Mouse (Mus musculus) macrophage (primary cell): Measurements from ENCODE around the gene Lipo3. TPM values are rescaled to one million over a fixed set of nuclear protein-coding genes. Genes with fewer than 3 reads are reported as not detected.
A peak's percentile ranks its signal among the peaks of the same experiment; 100 is the strongest.
"Not testable (repeated sequence)": the region's sequence is repeated elsewhere in the genome, so short reads cannot be mapped to it uniquely, and the experiment has no call there.

Source experiments
- H3K27ac ChIP-seq: fragments of 350-480 bp; formaldehyde crosslinking; 2 replicates; pipeline ENCODE4 v1.9.0; 2021
- H3K36me3 ChIP-seq: fragments of 350-480 bp; formaldehyde crosslinking; 2 replicates; pipeline ENCODE4 v1.9.0; 2021; ENCODE audit errors: inconsistent target
- H3K4me3 ChIP-seq: fragments of 350-480 bp; formaldehyde crosslinking; 2 replicates; pipeline ENCODE4 v1.9.0; 2021; ENCODE audit errors: inconsistent target
- H3K79me2 ChIP-seq: fragments of 350-480 bp; formaldehyde crosslinking; 2 replicates; pipeline ENCODE4 v1.9.0; 2021; ENCODE audit errors: inconsistent target
- WGBS: methylation state at CpG from one replicate; pipeline ENCODE4 v1.1.7; 2026; ENCODE audit warnings: inconsistent platforms; ENCODE audit not compliant: missing documents; 5-methylcytosine and 5-hydroxymethylcytosine counted together
- polyA plus RNA-seq: library from polyadenylated mRNA; stranded (reverse); fragments of 250-400 nt; gene quantifications from 3 replicates; pipeline ENCODE4 v1.2.4, GENCODE M21; 2018; ENCODE audit warnings: inconsistent platforms
- total RNA-seq, 78 experiments: library from RNA; depleted of rRNA; stranded (reverse); fragments of 250-400 nt; gene quantifications; 1 replicate in 9 of 78; 2 replicates in 24 of 78; 3 replicates in 43 of 78; 4 replicates in 2 of 78; pipeline ENCODE4 v1.2.4; 2018; ENCODE audit warnings: inconsistent platforms in 56 of 78

Lipo3 gene
- total RNA-seq (2018; cell fraction: chromatin; rRNA removed): 10 to 100 TPM in 17 of 26 experiments, 1 to 10 TPM in 9; 7.3 to 13.9 (median 11.5) TPM
- 10 to 100 TPM; 14.7 to 24.4 (median 19.0) TPM for total RNA-seq (2018; cell fraction: cytosol; rRNA removed)
- total RNA-seq (2018; cell fraction: nucleus; rRNA removed): 10 to 100 TPM in 15 of 26 experiments, 1 to 10 TPM in 11; 6.0 to 28.7 (median 11.8) TPM
- polyA plus RNA-seq: 16.0 to 19.2 TPM (median 17.0 TPM) in 3 replicates

DNA sequence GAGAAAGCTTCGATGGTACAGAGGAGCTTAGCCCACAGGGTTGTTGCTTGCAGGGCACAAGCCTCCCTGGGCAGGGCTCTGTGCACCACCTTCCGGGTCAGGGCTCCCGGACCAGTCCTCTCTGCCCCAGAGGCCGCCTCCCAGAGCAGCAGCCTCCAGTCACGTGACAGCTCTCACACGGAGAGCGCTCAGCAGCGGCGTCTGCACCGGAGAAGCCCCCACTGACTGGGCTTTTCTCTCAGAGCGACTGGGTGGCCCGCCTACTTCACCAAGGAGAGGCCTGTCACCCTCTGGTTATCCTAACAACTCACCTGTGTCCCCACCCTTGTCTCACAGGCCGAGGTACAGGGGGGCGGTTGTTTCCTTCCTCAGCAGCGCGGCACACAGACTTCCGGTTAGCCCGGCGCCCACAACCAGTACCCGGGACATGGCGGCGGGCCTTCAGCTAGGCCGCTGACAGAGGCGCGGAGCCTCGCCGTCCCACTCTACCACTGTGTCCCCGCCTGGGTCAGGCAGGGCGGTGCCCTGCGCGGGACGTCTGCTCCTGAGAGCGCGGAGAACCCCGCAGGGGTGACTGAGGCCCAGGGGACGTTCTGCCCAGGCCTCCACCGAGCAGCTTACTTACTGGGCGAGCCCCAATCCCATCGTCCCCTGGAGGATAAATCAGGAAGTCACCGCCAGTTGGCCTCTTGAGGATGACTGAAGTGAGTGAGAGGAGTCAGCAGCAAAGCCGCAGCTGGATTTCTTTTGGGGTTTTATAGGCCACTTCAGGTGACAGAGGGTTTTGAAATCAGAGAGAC, at the start of gene Lipo3:
Gene Lipo3 (minus strand): TSS at position 665 of the 800 bp plus-strand sequence.
- H3K36me3 ChIP-seq, H3K27ac ChIP-seq, H3K79me2 ChIP-seq, H3K4me3 ChIP-seq: not testable (repeated sequence)
- WGBS: 40% methylated on average over 11 of the region's 41 CpGs

DNA sequence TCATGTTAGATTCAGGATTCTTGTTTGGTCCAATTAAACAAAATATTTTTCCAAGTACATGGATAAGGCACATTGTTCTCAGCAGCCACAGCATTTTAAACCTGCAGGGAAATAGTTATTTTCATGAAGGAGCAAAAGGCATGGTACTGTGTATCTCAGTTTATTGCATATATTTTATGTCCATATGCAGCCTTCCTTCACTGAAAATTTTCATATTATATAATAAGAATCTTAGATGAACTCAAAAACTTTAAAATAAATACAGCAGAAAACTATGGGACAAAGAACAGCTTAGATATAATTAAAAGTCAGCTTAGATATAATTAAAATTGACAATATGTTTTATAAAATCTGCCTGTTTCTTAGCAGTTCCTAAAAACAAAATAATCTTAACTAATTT, 25.6 kb upstream of the Lipo3 start, which contains the start of gene Lipo1:
Gene Lipo1 (minus strand): TSS at position 101 of the 400 bp plus-strand sequence.
- not testable (repeated sequence) for H3K36me3 ChIP-seq, H3K4me3 ChIP-seq, H3K27ac ChIP-seq, H3K79me2 ChIP-seq

DNA sequence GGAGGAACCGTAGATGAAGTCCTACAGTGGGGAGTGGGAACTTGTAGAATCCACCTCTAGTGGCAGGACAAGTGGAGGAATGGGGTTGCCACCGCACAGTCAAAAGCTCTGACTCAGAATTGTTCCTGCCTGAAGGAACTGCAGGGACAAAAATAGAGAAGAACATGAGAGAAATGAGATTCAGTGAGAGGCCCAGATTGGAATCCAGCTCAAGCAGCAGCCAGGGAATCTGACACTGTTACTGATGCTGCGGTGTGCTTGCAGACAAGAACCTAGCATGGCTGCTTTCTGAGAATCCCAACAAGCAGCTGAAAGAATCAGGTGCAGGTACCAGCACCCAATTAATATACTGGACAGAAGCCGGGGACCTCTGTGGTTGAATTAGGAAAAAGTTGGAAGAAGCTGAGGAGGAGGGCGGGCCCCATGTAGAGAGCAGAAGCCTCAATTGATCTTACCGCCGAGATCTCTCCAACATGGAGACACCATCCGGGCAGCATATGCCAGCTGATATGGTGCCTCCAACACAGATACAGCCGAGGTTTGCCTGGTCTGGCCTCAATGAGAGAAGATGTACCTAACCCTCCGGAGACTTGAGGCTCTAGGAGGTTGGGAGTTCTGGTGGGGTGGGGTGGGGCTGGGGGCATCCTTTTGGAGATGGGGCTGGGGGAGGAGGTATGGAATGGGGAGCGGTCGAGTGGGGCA, 25.0 kb upstream of the Lipo3 start:
- no peaks in the 10 kb centered on the region for H3K79me2 ChIP-seq
- no peak overlapping the region for H3K27ac ChIP-seq
- no peaks in the 10 kb centered on the region for H3K36me3 ChIP-seq
- H3K4me3 ChIP-seq: no peak overlapping the region
- WGBS: 88% methylated on average over 12 of the region's 12 CpGs

DNA sequence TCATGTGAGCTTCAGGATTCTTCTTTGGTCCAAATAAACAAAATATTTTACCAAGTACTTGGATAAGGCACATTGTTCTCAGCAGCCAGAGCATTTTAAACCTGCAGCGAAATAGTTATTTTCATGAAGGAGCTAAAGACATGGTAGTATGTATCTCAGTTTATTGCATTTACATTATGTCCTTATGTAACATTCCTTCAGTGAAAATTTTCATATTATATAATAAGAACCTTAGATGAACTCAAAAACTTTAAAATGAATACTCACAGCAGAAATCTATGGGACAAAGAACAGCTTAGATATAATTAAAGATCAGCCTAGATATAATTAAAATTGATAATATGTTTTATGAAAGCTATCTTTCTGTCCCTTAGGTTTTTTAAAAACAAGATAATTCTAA, 10.5 kb downstream of the Lipo3 start, which contains the start of gene Lipo2:
Gene Lipo2 (minus strand): TSS at position 101 of the 400 bp plus-strand sequence.
- not testable (repeated sequence) for H3K27ac ChIP-seq, H3K79me2 ChIP-seq, H3K4me3 ChIP-seq, H3K36me3 ChIP-seq
- WGBS: 100% methylated on average over 1 of the region's 1 CpGs

DNA sequence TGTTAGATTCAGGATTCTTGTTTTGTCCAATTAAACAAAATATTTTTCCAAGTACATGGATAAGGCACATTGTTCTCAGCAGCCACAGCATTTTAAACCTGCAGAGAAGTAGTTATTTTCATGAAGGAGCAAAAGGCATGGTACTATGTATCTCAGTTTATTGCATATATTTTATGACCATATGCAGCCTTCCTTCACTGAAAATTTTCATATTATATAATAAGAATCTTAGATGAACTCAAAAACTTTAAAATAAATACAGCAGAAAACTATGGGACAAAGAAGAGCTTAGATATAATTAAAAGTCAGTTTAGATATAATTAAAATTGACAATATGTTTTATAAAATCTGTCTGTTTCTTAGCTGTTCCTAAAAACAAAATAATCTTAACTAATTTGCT, 136.6 kb downstream of the Lipo3 start, which contains the start of gene Gm8978:
Gene Gm8978 (minus strand): TSS at position 101 of the 400 bp plus-strand sequence.
- H3K27ac ChIP-seq, H3K36me3 ChIP-seq, H3K79me2 ChIP-seq, H3K4me3 ChIP-seq: not testable (repeated sequence)

DNA sequence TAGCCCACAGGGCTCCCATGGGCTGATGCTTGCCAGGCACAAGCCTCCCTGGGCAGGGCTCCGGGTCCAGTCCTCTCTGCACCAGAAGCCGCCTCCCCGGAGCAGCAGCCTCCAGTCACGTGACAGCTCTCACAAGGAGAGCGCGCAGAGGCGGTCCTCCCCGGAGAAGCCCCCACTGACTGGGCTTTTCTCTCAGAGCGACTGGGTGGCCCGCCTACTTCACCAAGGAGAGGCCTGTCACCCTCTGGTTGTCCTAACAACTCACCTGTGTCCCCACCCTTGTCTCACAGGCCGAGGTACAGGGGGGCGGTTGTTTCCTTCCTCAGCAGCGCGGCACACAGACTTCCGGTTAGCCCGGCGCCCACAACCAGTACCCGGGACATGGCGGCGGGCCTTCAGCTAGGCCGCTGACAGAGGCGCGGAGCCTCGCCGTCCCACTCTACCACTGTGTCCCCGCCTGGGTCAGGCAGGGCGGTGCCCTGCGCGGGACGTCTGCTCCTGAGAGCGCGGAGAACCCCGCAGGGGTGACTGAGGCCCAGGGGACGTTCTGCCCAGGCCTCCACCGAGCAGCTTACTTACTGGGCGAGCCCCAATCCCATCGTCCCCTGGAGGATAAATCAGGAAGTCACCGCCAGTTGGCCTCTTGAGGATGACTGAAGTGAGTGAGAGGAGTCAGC, 172.0 kb downstream of the Lipo3 start:
- not testable (repeated sequence) for H3K36me3 ChIP-seq, H3K79me2 ChIP-seq, H3K27ac ChIP-seq
- 23% methylated on average over 8 of the region's 38 CpGs for whole genome bisulfite sequencing
- H3K4me3 ChIP-seq: peak overlapping the region; percentile 12; the same call in 1 of the 2 replicates

DNA sequence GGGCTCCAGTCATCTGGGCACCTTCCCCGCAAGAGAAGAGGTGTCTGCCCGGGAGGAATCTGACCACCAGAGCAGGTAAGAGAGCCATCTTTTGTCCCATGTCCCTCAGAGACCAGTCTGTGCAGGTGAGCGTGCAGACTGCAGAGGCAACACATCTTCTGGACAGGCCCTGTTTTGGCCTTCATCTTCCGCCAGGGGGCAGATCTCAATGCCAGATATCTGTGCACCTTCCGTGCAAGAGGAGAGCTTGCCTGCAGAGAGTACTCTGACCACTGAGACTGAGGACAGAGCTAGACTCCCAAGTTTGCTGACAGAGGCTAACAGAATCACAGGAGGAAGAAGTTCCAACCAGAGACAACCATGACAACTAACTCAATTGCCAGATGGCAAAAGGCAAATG, 193.2 kb downstream of the Lipo3 start:
- not testable (repeated sequence) for H3K79me2 ChIP-seq, H3K4me3 ChIP-seq, H3K27ac ChIP-seq, H3K36me3 ChIP-seq
- 99% methylated on average over 5 of the region's 5 CpGs for WGBS

DNA sequence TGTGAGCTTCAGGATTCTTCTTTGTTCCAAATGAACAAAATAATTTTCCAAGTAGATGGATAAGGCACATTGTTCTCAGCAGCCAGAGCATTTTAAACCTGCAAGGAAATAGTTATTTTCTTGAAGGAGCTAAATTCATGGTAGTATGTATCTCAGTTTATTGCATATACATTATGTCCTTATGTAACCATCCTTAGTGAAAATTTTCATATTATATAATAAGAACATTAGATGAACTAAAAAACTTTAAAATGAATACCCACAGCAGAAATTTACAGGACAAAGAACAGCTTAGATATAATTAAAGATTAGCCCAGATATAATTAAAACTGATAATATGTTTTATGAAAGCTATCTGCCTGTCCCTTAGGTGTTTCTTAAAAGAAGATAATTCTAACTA, 244.1 kb downstream of the Lipo3 start, which contains the start of gene Lipo4:
Gene Lipo4 (minus strand): TSS at position 101 of the 400 bp plus-strand sequence.
- no peak within 1 kb of the TSS for H3K4me3 ChIP-seq
- H3K27ac ChIP-seq: no peak within 1 kb of the TSS
- no peaks in the 10 kb centered on the region for H3K79me2 ChIP-seq
- no peaks in the 10 kb centered on the region for H3K36me3 ChIP-seq

Other genes starting within 250 kb of the Lipo3 start
- gene Lipo4, start 244.2 kb downstream of the Lipo3 start, polyA plus RNA-seq: not detected in 3 replicates
- gene Gm8978, start 136.7 kb downstream of the Lipo3 start, polyA plus RNA-seq: not detected in 3 replicates
- gene Lipo2, start 10.6 kb downstream of the Lipo3 start, polyA plus RNA-seq: not detected in 3 replicates
- not detected in 3 replicates for gene Lipo1, start 25.5 kb upstream of the Lipo3 start, polyA plus RNA-seq
- gene Lipf, start 199.2 kb upstream of the Lipo3 start, polyA plus RNA-seq: not detected in 3 replicates
- not detected in 3 replicates for gene Lipk, start 246.3 kb upstream of the Lipo3 start, polyA plus RNA-seq